Mouse (Mus musculus) hindbrain, postnatal 0 days (tissue): ENCODE measurements around the gene Akip1. TPM values are rescaled to one million over a fixed set of nuclear protein-coding genes. Genes with fewer than 3 reads are reported as not detected.

Experiments
- ATAC-seq: fragments of 200-750 bp; cut with Nextera tagmentation; 2 replicates; pipeline ENCODE4 v1.8.0; 2017; ENCODE audit warnings: mild to moderate bottlenecking, moderate TSS enrichment, moderate library complexity
- DNase-seq: peaks from one replicate; pipeline ENCODE4 v3.0.0-alpha.2; 2015; ENCODE audit warnings: low spot score
- H3K27ac ChIP-seq: fragments of 300-500 bp; sonication (generic); 2 replicates; pipeline ENCODE4 v1.5.1; 2014; ENCODE audit warnings: mild to moderate bottlenecking
- H3K27me3 ChIP-seq: fragments of 300-500 bp; sonication (generic); 2 replicates; pipeline ENCODE4 v1.6.1; 2014; ENCODE audit warnings: low read length, mixed read lengths; ENCODE audit not compliant: insufficient read depth
- H3K36me3 ChIP-seq: fragments of 300-500 bp; sonication (generic); 2 replicates; pipeline ENCODE4 v1.6.1; 2014; ENCODE audit warnings: low read length, mixed read lengths; ENCODE audit not compliant: insufficient read depth
- H3K4me1 ChIP-seq: fragments of 300-500 bp; sonication (generic); 2 replicates; pipeline ENCODE4 v1.6.1; 2014; ENCODE audit warnings: antibody characterized with exemption, low read length, mixed read lengths; ENCODE audit not compliant: insufficient read depth
- H3K4me2 ChIP-seq: fragments of 300-500 bp; sonication (generic); 2 replicates; pipeline ENCODE4 v1.6.1; 2014; ENCODE audit warnings: low read depth, mild to moderate bottlenecking, low read length, moderate library complexity, mixed read lengths
- H3K4me3 ChIP-seq: fragments of 300-500 bp; sonication (generic); 2 replicates; pipeline ENCODE4 v1.5.1; 2014; ENCODE audit warnings: low read length
- H3K9ac ChIP-seq: fragments of 300-500 bp; sonication (generic); replicated peaks from 2 replicates; pipeline ENCODE4 v1.6.1; 2014; ENCODE audit warnings: mild to moderate bottlenecking, low read length, moderate library complexity, mixed read lengths
- H3K9me3 ChIP-seq: fragments of 300-500 bp; sonication (generic); 2 replicates; pipeline ENCODE4 v1.6.1; 2016; ENCODE audit warnings: low read length, mixed read lengths
- CTCF ChIP-seq: IDR thresholded peaks from 2 replicates; pipeline ENCODE4 v1.5.1; 2016; ENCODE audit warnings: antibody characterized with exemption, control low read depth, low read depth
- WGBS: fragments of 180-500 bp; shearing (Covaris S2); extraction: QIAGEN DNeasy Blood & Tissue Kit; methylation state at CpG from one replicate; pipeline ENCODE4 v1.1.7; 2014; 5-methylcytosine and 5-hydroxymethylcytosine counted together
- polyA plus RNA-seq: library from polyadenylated mRNA; unstranded; fragments of >200 nt; fragmentation: Nextera tagmentation; extraction: Ambion mirVana; gene quantifications from 2 replicates; pipeline ENCODE4 v1.2.1, GENCODE M21; 2015
- total RNA-seq: library from RNA; depleted of rRNA; stranded (reverse); fragments of >200 nt; gene quantifications from 2 replicates; pipeline ENCODE4 v1.2.3, GENCODE M21; 2014

The Akip1 gene
- total and polyA plus RNA-seq, 2 experiments from 2014 or later: 9.9 to 16.7 TPM

DNA sequence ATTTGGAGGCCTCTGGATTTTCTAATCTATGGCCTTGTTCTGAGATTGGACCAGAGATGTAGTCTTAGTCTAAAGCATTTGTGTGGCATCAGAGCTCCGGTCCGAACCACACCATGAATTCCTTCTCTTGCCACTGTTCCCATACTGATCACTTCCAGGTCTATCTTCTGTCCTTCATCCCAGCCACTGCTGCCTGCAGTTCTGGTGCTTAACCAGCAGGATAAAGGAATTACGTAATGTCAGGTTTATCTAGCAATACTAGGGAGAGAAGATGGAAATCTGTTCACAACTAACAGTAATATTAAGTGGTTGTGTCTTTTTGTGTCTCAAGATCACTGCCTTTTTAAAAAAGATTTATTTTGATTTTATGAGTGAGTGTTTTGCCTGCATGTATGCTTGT lies 13.4 kb upstream of the Akip1 start:
- 88% methylated on average over 3 of the region's 3 CpGs for WGBS
- no peaks in the 10 kb centered on the region for H3K27me3 ChIP-seq
- H3K4me2 ChIP-seq: no peak overlapping the region

DNA sequence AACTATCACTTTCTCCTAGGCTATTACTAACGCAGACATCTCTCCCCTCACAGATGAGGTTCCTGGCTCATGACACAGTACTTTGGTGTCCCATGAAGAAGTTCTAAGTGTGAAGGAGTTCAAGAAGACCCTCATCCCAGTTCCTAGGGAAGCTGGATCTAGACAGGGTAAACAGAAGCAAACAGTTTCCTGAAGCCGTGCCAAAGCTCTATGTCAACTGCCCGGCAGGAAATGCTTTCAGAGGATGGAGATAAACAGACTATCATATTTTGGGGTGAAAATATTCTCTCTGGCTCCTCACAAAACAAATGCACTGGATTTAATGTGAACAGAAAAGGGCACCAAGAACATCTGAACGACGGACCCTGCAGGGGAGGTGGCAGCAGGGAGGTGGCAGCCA lies 12.5 kb upstream of the Akip1 start:
- Histone ChIP-seq H3K4me1 (no peaks in the 10 kb centered on the region), H3K27me3 (no peaks in the 10 kb centered on the region), H3K9me3 (no peaks in the 10 kb centered on the region), H3K27ac (no peak overlapping the region), H3K9ac (no peak overlapping the region), H3K36me3 (no peaks in the 10 kb centered on the region), H3K4me2 (no peak overlapping the region), H3K4me3 (no peak overlapping the region)
- WGBS: 83% methylated on average over 5 of the region's 5 CpGs
- no peak for TF ChIP-seq CTCF
- ATAC-seq (no peak), DNase-seq (no peak)

More for the DNA sequence above, 13.4 kb upstream of the Akip1 start:
- ATAC-seq (no peak), DNase-seq (no peak)
- no peak overlapping the region for H3K4me3 ChIP-seq
- no peak overlapping the region for H3K27ac ChIP-seq
- no peaks in the 10 kb centered on the region for H3K9me3 ChIP-seq
- peak; percentile 52 for TF ChIP-seq CTCF
- H3K36me3 ChIP-seq: no peaks in the 10 kb centered on the region
- no peak overlapping the region for H3K9ac ChIP-seq
- no peaks in the 10 kb centered on the region for H3K4me1 ChIP-seq

DNA sequence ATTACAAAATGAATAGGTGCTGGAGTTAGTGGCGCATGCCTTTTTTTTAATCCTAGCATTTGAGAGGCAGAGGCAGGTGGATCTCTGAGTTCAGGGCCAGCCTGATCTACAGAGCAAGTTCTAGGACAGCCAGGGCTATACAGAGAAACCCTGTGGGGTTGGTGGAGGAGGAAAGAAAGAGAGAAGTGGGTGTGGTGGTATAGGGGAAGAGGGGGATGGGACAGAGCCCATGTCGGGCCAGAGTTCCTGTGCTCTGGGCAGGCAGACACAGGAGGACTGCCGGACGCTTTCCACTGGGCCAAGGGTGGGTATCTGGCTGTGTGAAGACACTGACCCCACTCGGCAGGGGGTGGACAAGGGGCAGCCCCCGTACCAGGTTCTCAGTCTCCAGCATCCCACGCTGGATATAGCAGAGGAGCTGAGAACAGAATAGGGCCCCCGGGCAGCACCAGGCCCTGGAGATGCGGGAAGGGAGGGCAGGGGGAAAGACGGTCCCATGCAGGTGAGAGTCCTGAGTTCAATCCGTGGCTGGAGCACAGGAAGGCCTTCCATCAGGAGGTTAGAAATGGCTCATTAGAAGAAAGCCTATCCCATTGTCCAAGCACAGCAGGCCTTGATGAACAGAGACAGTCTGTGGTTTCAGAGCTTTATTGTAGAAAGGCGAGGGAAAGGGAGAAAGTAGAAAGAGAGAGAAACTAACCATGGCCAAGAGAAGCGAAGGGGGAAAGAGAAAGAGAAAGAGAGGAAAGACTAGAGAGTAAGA lies 8.7 kb upstream of the Akip1 start:
- no peak overlapping the region for H3K9ac ChIP-seq
- no peaks in the 10 kb centered on the region for H3K27me3 ChIP-seq
- no peaks in the 10 kb centered on the region for H3K9me3 ChIP-seq
- H3K4me3 ChIP-seq: no peak overlapping the region
- no peaks in the 10 kb centered on the region for H3K4me1 ChIP-seq
- 77% methylated on average over 13 of the region's 13 CpGs for WGBS
- no peak for ATAC-seq
- H3K27ac ChIP-seq: no peak overlapping the region
- no peak for DNase-seq
- H3K36me3 ChIP-seq: no peaks in the 10 kb centered on the region
- H3K4me2 ChIP-seq: no peak overlapping the region
- no peak for TF ChIP-seq CTCF

DNA sequence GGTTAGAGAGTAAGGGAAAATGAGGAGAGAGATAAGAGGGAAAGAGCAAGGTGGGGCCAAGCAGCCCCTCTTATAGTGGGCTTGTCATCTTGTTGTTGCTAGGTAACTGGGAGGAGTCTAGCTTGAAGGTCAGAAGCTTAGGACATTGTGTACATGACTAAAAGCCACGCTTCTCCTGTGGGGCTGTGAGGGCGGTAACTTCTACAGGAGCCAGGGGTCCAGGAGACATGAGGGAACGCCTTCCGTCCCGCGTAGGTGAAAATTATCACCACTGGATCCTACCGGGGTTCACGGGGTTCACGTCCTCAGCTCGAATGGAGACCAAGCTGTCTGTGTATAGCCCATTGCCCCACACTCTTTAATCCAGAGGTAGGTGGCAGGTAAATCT lies 8.2 kb upstream of the Akip1 start:
- no peaks in the 10 kb centered on the region for H3K36me3 ChIP-seq
- H3K27me3 ChIP-seq: no peaks in the 10 kb centered on the region
- H3K27ac ChIP-seq: no peak overlapping the region
- TF ChIP-seq CTCF: no peak
- H3K4me2 ChIP-seq: no peak overlapping the region
- H3K4me3 ChIP-seq: no peak overlapping the region
- no peaks in the 10 kb centered on the region for H3K9me3 ChIP-seq
- DNase-seq: no peak
- WGBS: 93% methylated on average over 10 of the region's 10 CpGs
- H3K4me1 ChIP-seq: no peaks in the 10 kb centered on the region
- no peak overlapping the region for H3K9ac ChIP-seq
- ATAC-seq: no peak

DNA sequence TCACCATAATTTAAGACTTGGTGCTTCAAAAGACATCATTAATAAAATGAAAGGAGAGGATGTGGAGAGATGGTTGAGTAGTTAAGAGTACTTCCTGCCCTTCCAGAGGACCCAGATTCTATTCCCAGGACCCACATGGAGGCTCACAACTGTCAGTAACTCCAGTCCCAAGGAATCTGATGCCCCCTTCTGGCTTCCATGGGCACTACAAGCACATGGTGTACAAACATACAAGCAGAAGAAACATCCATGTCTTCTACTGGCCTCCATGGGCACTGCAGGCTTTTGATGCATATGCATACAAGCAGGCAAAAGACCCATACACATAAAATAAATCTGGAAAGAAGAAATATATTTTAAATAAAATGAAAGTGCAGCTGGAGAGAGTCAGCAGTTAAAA lies 3.3 kb upstream of the Akip1 start:
- Histone ChIP-seq H3K27ac (no peak overlapping the region), H3K36me3 (no peaks in the 10 kb centered on the region), H3K27me3 (no peaks in the 10 kb centered on the region), H3K9ac (no peak overlapping the region), H3K4me1 (no peaks in the 10 kb centered on the region), H3K4me3 (no peak overlapping the region), H3K9me3 (no peaks in the 10 kb centered on the region), H3K4me2 (no peak overlapping the region)
- TF ChIP-seq CTCF: peak; percentile 29
- DNase-seq (no peak), ATAC-seq (no peak)

DNA sequence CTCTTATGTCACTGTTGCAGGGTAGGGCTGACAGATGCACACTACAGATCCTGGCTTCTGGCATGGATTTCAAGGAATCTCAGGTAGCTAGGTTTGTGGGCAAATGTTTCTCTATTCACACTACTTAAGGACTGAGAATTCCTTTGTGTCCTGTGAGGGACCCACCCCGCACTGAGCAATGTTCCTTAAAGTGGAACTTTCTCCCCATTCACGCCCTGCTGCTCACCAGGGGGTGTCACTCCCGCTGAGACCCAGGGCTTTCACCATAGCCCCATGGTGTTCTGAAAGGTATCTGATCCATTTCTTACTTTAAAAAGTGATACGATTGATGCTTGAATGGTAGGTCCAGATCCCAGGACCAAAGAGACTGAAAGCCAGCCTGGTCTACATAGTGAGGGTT lies 769 bp upstream of the Akip1 start:
- no peak for DNase-seq
- Histone ChIP-seq H3K9ac (peak overlapping the region; percentile 51; the same call in 1 of the 2 replicates), H3K27ac (0 out of 2 replicates have a peak overlapping the region, but pooled peaks have one; percentile 65), H3K4me3 (peak overlapping the region; percentile 68), H3K4me1 (no peaks in the 10 kb centered on the region), H3K36me3 (no peaks in the 10 kb centered on the region), H3K9me3 (no peaks in the 10 kb centered on the region), H3K27me3 (no peaks in the 10 kb centered on the region), H3K4me2 (peak overlapping the region; percentile 72)
- ATAC-seq: no peak
- 27% methylated on average over 4 of the region's 4 CpGs for WGBS
- no peak for TF ChIP-seq CTCF

DNA sequence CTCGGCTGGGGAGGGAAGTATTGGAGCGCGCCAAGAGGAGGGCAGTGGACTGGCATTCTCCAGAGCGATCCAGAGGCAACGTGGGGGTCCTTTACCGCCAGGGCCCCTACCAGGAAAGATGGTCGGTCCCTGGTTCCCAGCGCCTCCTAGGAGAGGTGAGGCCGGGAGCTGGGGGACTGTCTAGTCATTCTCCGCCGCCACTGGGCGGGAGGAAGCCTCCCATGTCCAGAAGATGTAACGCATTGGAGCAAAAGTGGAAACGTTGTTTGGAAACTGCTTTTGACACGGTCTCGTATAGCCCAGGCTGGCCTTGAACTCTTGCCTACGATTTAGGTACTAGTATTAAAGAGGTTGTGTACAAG lies 507 bp downstream of the Akip1 start:
- H3K4me1 ChIP-seq: no peaks in the 10 kb centered on the region

More for the DNA sequence above, 507 bp downstream of the Akip1 start:
- Histone ChIP-seq H3K27ac (peak overlapping the region; percentile 65), H3K4me2 (peak overlapping the region; percentile 72), H3K9ac (peak overlapping the region; percentile 51), H3K27me3 (no peaks in the 10 kb centered on the region), H3K4me3 (peak overlapping the region; percentile 68), H3K36me3 (no peaks in the 10 kb centered on the region), H3K9me3 (no peaks in the 10 kb centered on the region)
- WGBS: 1% methylated on average over 17 of the region's 17 CpGs
- TF ChIP-seq CTCF: peak; percentile 36
- no peak for DNase-seq
- no peak for ATAC-seq
